Mouse (Mus musculus): ENCODE results near the gene Lypd3.
"Not testable (repeated sequence)": the region's sequence is repeated elsewhere in the genome, so short reads cannot be mapped to it uniquely, and the experiment has no call there.

Lypd3 gene

DNA sequence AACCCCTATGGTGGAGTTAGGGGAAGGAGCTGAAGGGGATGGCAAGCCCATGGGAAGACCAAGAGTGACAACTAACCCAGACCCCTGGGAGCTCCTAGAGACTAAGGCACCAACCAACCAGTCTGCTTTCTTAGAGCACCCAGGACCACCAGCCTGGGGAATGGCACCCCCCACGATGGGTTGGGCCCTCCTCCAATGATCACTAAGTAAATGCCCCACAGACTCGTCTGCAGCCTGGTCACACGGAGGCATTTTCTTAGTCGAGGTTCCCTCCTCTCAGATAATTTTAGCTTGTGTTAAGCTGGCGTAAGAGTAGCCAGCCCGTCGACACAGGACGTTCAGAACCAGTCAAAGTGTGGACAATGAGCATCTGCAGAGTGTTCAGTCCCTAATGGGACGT lies 28.6 kb downstream of the Lypd3 start:
- no peak for DNase-seq

GRCm38 (mm10) chr7:24671944-24672439 lies 35.6 kb downstream of the Lypd3 start:
- DNase-seq, result no peak

DNA sequence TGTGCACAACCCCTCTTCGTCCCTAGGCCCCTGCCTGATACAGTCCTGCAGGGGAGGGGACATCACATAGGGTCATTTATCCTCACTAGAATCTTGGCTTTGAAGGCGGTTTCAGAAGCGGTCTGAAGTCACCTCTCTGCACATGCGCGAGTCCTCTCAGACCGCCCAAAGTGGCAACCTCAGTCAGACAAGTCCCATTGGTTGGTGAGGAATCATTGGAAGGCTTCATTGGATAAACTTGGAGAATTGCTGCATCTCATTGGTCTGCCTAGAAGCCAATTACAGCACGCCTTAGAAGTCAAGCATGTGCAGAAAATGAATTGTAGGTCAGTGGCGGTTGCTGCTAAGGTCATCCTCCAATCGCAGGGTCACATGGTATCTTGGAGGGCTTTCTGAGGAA lies 40.2 kb downstream of the Lypd3 start, which contains the start of gene Tex101:
Gene Tex101, minus strand, starts transcription at position 101 of the 400 bp plus-strand sequence.
- DNase-seq, result no peak

DNA sequence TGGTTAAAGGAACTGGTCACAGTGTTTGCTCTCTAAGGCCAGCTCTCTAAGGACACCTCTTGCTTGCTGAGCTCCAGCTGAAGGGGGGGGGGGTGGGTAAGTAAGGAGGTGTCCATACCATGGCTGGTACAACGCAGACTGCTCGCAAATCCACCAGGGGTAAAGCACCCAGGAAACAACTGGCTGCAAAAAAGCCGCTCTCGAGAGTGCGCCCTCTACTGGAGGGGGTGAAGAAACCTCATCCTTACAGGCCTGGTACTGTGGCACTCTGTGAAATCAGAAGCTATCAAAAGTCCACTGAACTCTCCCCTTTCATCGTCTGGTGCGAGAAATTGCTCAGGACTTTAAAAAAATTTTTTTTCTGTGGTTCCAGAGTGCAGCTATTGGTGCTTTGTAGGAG lies 47.8 kb downstream of the Lypd3 start:
- not testable (repeated sequence) for DNase-seq

GRCm38 (mm10) chr7:24687519-24687918 lies 51.2 kb downstream of the Lypd3 start:
- not testable (repeated sequence) for DNase-seq

Data from kidney, adult 11 months (tissue).